In the genomic region with DNA sequence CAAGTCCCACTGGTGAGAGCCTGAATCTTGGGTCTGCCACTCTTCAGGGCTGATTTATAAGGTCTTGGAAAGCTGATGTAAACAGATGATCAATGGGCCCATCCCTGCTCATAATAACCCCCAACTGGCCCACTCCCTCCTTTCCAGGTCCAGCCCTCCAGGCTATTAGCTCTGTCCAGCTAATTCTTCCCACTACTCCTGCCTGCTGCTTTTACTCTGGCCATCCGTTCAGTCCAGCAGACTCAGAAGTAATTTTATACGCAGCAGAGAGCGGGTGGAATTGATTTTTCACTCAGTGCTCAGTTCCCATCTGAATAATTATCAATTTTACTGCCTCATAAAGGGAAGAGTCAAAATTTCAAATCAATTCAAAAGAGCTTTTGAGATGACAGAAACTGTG, we compare ENCODE assay signal across 27 mouse cellular contexts. TPM values are rescaled to one million over a fixed set of nuclear protein-coding genes. Genes with fewer than 3 reads are reported as not detected.
"Had no signal": no experiment of that assay in that cellular context is flagged by ENCODE, and none has a peak within 500 bp of the region (broad histone marks: within the 10 kb centered on the region; RNA-seq: fewer than 3 reads in every experiment).

No protein-coding gene starts in this region.

- H3K27ac ChIP-seq: liver, embryonic 12.5 days; liver, embryonic 14.5 days; midbrain, embryonic 13.5 days; midbrain, embryonic 15.5 days; neural tube, embryonic 12.5 days had no signal

- H3K4me3 ChIP-seq: liver, embryonic 12.5 days; midbrain, embryonic 13.5 days; midbrain, embryonic 15.5 days; neural tube, embryonic 12.5 days had no signal

- DNase-seq: lung, adult 18-20 months; lung, embryonic 14.5 days; lung, postnatal 10 days; lung, postnatal 4 days; retina, postnatal 1 day; right cerebral cortex, adult 18-20 months; right cerebral cortex, postnatal 25 days; right cerebral cortex, postnatal 4 days; spleen, adult 18-20 months; thymus, adult 2 months; thymus, postnatal 25 days; thymus, postnatal 4 days had no signal

- ATAC-seq: liver, embryonic 12.5 days; midbrain, embryonic 13.5 days; midbrain, embryonic 15.5 days had no signal

- H3K27me3 ChIP-seq: liver, embryonic 12.5 days; midbrain, embryonic 13.5 days; midbrain, embryonic 15.5 days; neural tube, embryonic 12.5 days had no signal

- H3K9me3 ChIP-seq: liver, embryonic 12.5 days; midbrain, embryonic 13.5 days; midbrain, embryonic 15.5 days; neural tube, embryonic 12.5 days had no signal

- H3K4me1 ChIP-seq: liver, embryonic 12.5 days; midbrain, embryonic 13.5 days; midbrain, embryonic 15.5 days; neural tube, embryonic 12.5 days had no signal

- H3K9ac ChIP-seq: liver, embryonic 12.5 days; liver, embryonic 14.5 days; lung, embryonic 14.5 days; midbrain, embryonic 13.5 days; midbrain, embryonic 15.5 days; neural tube, embryonic 12.5 days had no signal

- H3K4me2 ChIP-seq: liver, embryonic 12.5 days; lung, embryonic 14.5 days; midbrain, embryonic 11.5 days; midbrain, embryonic 13.5 days; midbrain, embryonic 15.5 days; neural tube, embryonic 12.5 days had no signal

- H3K36me3 ChIP-seq: liver, embryonic 12.5 days; midbrain, embryonic 13.5 days; midbrain, embryonic 15.5 days; neural tube, embryonic 12.5 days had no signal

RNA-seq across cellular contexts. Expression of gene Gm12117, which starts 36.2 kb away (rescaled TPM):
- total RNA-seq: megakaryocyte, adult 5-6 weeks; megakaryocyte-erythroid progenitor cell, adult 5-6 weeks; monocyte, adult 5-6 weeks had no signal
- polyA plus RNA-seq: liver, embryonic 12.5 days; liver, embryonic 14.5 days; liver, embryonic 16.5 days; lung, embryonic 14.5 days; lung, embryonic 16.5 days; midbrain, embryonic 13.5 days; midbrain, embryonic 15.5 days; midbrain, postnatal 0 days; neural tube, embryonic 12.5 days; small intestine, adult 2 months; stomach, embryonic 14.5 days; stomach, embryonic 16.5 days; thymus, adult 2 months had no signal

RNA-seq across cellular contexts. Expression of gene Tlx3, which starts 36.9 kb away (rescaled TPM):
- total RNA-seq: megakaryocyte, adult 5-6 weeks; megakaryocyte-erythroid progenitor cell, adult 5-6 weeks; monocyte, adult 5-6 weeks had no signal
- polyA plus RNA-seq: liver, embryonic 12.5 days; liver, embryonic 14.5 days; liver, embryonic 16.5 days; lung, embryonic 14.5 days; lung, embryonic 16.5 days; small intestine, adult 2 months; stomach, embryonic 14.5 days; stomach, embryonic 16.5 days had no signal
